22 mouse cellular contexts compared by ENCODE assay signal in genomic region chr12:9883037-9883730, GRCm38 (mm10).
"Had no signal": no experiment of that assay in that cellular context is flagged by ENCODE, and none has a peak within 500 bp of the region (broad histone marks: within the 10 kb centered on the region; RNA-seq: fewer than 3 reads in every experiment).

No protein-coding gene starts in this region.

- H3K4me2 ChIP-seq: heart, embryonic 12.5 days; hindbrain, embryonic 13.5 days; hindbrain, embryonic 15.5 days; limb, embryonic 13.5 days; limb, embryonic 15.5 days; liver, embryonic 12.5 days had no signal

- ATAC-seq: hindbrain, postnatal 0 days; liver, embryonic 12.5 days had no signal

- H3K36me3 ChIP-seq: heart, embryonic 10.5 days; heart, embryonic 12.5 days; hindbrain, embryonic 10.5 days; hindbrain, embryonic 13.5 days; hindbrain, embryonic 15.5 days; limb, embryonic 13.5 days; limb, embryonic 15.5 days; liver, embryonic 12.5 days had no signal

- H3K9ac ChIP-seq: heart, embryonic 12.5 days; hindbrain, embryonic 13.5 days; hindbrain, embryonic 15.5 days; limb, embryonic 13.5 days; limb, embryonic 15.5 days; liver, embryonic 12.5 days; liver, embryonic 14.5 days had no signal

- H3K4me3 ChIP-seq: heart, embryonic 10.5 days; heart, embryonic 12.5 days; hindbrain, embryonic 10.5 days; hindbrain, embryonic 13.5 days; hindbrain, embryonic 15.5 days; limb, embryonic 13.5 days; limb, embryonic 15.5 days; liver, embryonic 12.5 days had no signal

- H3K27ac ChIP-seq: heart, embryonic 10.5 days; hindbrain, embryonic 10.5 days; hindbrain, embryonic 13.5 days; hindbrain, embryonic 15.5 days; hindbrain, postnatal 0 days; limb, embryonic 13.5 days; limb, embryonic 15.5 days; liver, embryonic 12.5 days; liver, embryonic 14.5 days had no signal

- H3K27me3 ChIP-seq: heart, embryonic 12.5 days; hindbrain, embryonic 13.5 days; hindbrain, embryonic 15.5 days; limb, embryonic 13.5 days; limb, embryonic 15.5 days; liver, embryonic 12.5 days had no signal

- H3K4me1 ChIP-seq: heart, embryonic 10.5 days; heart, embryonic 12.5 days; hindbrain, embryonic 10.5 days; hindbrain, embryonic 13.5 days; hindbrain, embryonic 15.5 days; limb, embryonic 13.5 days; limb, embryonic 15.5 days; liver, embryonic 12.5 days had no signal

- DNase-seq: gastrocnemius, postnatal 25 days; heart, adult 18-20 months; heart, postnatal 10 days; heart, postnatal 4 days; kidney, adult 18-20 months; kidney, adult 8-10 months; kidney, postnatal 10 days; kidney, postnatal 25 days; kidney, postnatal 4 days; layer of hippocampus, adult 9-11 months; layer of hippocampus, postnatal 36 days; left cerebral cortex, postnatal 4 days had no signal

- H3K9me3 ChIP-seq: heart, embryonic 10.5 days; heart, embryonic 12.5 days; hindbrain, embryonic 10.5 days; hindbrain, embryonic 13.5 days; hindbrain, embryonic 15.5 days; limb, embryonic 13.5 days; limb, embryonic 15.5 days; liver, embryonic 12.5 days had no signal
